Mouse (Mus musculus) heart, embryonic 13.5 days (tissue): ENCODE results near the gene Zc3h18. TPM values are rescaled to one million over a fixed set of nuclear protein-coding genes. Genes with fewer than 3 reads are reported as not detected.
A peak's percentile ranks its signal among the peaks of the same experiment; 100 is the strongest.

ENCODE experiments used
- ATAC-seq: fragments of 200-750 bp; cut with Nextera tagmentation; 2 replicates; pipeline ENCODE4 v1.8.0; 2017; ENCODE audit warnings: moderate TSS enrichment; ENCODE audit not compliant: insufficient number of reproducible peaks, low FRiP score, low TSS enrichment; ENCODE audit errors: extremely low read depth
- H3K27ac ChIP-seq: fragments of 300-500 bp; sonication (generic); replicated peaks from 2 replicates; pipeline ENCODE4 v1.5.1; 2015; ENCODE audit warnings: moderate library complexity, mild to moderate bottlenecking, inconsistent platforms
- H3K27me3 ChIP-seq: fragments of 300-500 bp; sonication (generic); replicated peaks from 2 replicates; pipeline ENCODE4 v1.6.1; 2015; ENCODE audit warnings: mild to moderate bottlenecking, inconsistent platforms
- H3K36me3 ChIP-seq: fragments of 300-500 bp; sonication (generic); 2 replicates; pipeline ENCODE4 v1.6.1; 2015; ENCODE audit warnings: mild to moderate bottlenecking, inconsistent platforms
- H3K4me1 ChIP-seq: fragments of 300-500 bp; sonication (generic); 2 replicates; pipeline ENCODE4 v1.6.1; 2015; ENCODE audit warnings: inconsistent platforms
- H3K4me2 ChIP-seq: fragments of 300-500 bp; sonication (generic); 2 replicates; pipeline ENCODE4 v1.6.1; 2015; ENCODE audit warnings: inconsistent platforms, mild to moderate bottlenecking, moderate library complexity
- H3K4me3 ChIP-seq: fragments of 300-500 bp; sonication (generic); 2 replicates; pipeline ENCODE4 v1.5.1; 2015; ENCODE audit warnings: moderate library complexity, mild to moderate bottlenecking, inconsistent platforms
- H3K9ac ChIP-seq: fragments of 300-500 bp; sonication (generic); 2 replicates; pipeline ENCODE4 v1.6.1; 2015; ENCODE audit warnings: inconsistent platforms, mild to moderate bottlenecking, moderate library complexity
- H3K9me3 ChIP-seq: fragments of 300-500 bp; sonication (generic); 2 replicates; pipeline ENCODE4 v1.6.1; 2016; ENCODE audit warnings: inconsistent platforms
- WGBS: fragments of 180-500 bp; shearing (Covaris S2); methylation state at CpG from one replicate; pipeline ENCODE4 v1.1.7; 2015; ENCODE audit warnings: mixed read lengths; 5-methylcytosine and 5-hydroxymethylcytosine counted together
- polyA plus RNA-seq: library from polyadenylated mRNA; unstranded; fragments of >200 nt; fragmentation: Nextera tagmentation; extraction: Ambion mirVana; gene quantifications from 2 replicates; pipeline ENCODE4 v1.2.1, GENCODE M21; 2015

Zc3h18 gene
- polyA plus RNA-seq, 1 experiment from 2014 or later: 31.1 TPM

DNA sequence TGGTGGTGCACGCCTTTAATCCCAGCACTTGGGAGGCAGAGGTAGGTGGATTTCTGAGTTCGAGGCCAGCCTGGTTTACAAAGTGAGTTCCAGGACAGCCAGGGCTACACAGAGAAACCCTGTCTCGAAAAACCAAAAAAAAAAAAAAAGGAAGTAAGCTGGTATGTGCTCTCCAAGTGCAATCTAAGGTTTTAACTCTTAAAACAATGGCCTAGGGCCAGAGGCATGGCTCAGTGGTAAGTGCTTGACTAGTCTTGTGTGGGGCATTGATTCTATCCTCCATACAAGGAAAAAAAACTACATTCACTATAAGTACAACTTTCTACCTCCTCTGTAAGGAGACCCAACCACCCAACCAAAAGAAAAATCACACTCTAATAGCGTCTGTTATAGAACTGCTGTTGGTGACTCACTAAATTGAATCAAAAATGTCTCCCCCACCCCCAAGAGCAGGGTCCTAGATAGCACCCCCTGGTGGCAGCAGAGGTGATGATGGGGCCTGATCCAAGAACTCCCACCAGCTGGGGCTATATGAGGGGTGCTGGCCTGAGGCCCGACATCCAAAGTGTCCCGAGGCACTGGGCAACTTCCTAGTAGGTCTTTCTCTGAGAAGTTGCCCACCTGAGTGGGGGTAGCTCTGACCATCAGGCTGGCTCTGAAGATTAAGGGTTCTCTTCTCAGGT lies 83.0 kb downstream of the Zc3h18 start:
- Histone ChIP-seq H3K4me2 (peak overlapping the region; percentile 76), H3K27ac (no peak overlapping the region), H3K36me3 (no peaks in the 10 kb centered on the region), H3K27me3 (peaks cover 66% of the 10 kb centered on the region), H3K4me3 (no peak overlapping the region), H3K9me3 (no peaks in the 10 kb centered on the region), H3K4me1 (peaks cover 60% of the 10 kb centered on the region), H3K9ac (no peak overlapping the region; the same call in 1 of the 2 replicates)
- WGBS: 54% methylated on average over 6 of the region's 6 CpGs
- no peak for ATAC-seq

DNA sequence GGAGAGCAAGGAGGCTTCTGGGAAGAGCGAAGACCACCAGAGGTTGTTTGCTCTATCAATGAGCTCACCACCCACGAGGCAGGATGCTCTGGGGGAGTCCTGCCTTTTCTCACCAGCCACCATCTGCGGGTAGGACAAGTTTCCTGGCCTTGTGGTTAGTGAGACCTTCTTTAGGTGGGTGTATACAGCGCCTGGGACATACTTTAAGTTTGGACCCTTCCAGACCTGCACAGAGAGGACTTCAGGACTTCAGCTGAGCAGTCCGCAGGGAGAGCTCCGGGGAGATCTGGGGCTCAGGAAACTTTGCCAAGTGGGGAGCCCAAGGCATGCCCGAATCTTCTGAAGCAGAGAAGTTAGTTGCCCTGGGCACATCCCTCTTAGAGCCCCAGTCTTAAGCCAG lies 83.6 kb downstream of the Zc3h18 start:
- H3K4me2 ChIP-seq: peak overlapping the region; percentile 76
- no peak for ATAC-seq
- H3K27ac ChIP-seq: no peak overlapping the region
- WGBS: 32% methylated on average over 7 of the region's 7 CpGs
- peak overlapping the region; percentile 52 for H3K4me3 ChIP-seq
- peaks cover 66% of the 10 kb centered on the region for H3K27me3 ChIP-seq
- peaks cover under 1% of the 10 kb centered on the region; the same call in 1 of the 2 replicates for H3K36me3 ChIP-seq
- peaks cover 67% of the 10 kb centered on the region for H3K4me1 ChIP-seq
- H3K9ac ChIP-seq: peak overlapping the region; percentile 77
- H3K9me3 ChIP-seq: no peaks in the 10 kb centered on the region

DNA sequence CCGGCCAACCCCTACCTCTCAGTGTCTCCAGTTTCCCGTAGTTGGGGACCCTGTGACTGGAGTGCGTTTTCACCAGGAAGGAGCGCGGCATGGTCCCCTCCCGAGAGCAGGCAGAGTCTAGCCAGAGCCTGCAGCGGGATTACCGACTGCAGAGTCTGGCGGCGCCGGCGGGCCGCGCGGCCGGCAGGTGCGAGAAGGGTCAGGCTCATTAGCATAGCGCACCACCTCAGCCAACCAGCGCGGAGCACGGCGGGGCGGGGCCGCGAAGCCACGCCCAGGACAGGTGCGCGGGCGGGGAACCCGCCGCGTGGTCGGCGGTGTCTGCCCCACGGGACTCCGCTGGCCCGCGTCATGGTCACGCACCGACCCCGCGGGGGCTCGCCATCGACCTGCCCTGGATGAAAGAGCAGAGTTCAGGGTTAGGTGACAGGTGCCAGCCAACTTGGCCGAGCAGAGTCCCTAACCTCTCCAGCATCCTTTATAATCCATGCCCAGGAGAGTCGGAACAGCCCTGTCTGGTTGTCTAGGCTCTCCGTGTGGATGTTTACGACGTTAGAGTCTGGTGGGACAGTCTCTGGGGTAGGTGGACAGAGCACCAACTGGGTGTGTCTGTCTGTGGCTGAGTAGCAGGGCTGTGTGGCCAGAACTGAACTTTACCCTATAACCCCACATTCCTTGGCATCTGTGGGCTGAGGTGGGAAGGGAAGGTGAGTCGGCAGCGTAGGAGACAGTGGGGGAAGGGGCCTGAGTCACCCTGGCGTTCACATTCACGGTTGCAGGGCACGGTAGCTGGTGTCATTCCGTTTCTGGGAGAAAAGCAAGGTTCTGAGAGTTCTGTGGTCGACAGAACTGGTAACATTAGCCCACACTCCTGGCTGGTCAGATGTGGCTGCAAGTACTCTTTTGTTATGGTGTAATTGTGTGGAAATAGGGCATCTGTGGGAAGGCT lies 84.4 kb downstream of the Zc3h18 start, which contains the start of gene Snai3:
Snai3 (minus strand) TSS at position 210 of the 949 bp plus-strand sequence.
- Histone ChIP-seq H3K4me2 (peak within 1 kb of the TSS; percentile 76), H3K36me3 (peaks cover 8% of the 10 kb centered on the region), H3K9me3 (no peaks in the 10 kb centered on the region), H3K4me1 (peaks cover 69% of the 10 kb centered on the region), H3K27me3 (peaks cover 62% of the 10 kb centered on the region), H3K27ac (no peak within 1 kb of the TSS), H3K9ac (peak within 1 kb of the TSS; percentile 77), H3K4me3 (peak within 1 kb of the TSS; percentile 52)
- peak; percentile 27; the same call in 1 of the 2 replicates for ATAC-seq
- WGBS: 4% methylated on average over 56 of the region's 56 CpGs

DNA sequence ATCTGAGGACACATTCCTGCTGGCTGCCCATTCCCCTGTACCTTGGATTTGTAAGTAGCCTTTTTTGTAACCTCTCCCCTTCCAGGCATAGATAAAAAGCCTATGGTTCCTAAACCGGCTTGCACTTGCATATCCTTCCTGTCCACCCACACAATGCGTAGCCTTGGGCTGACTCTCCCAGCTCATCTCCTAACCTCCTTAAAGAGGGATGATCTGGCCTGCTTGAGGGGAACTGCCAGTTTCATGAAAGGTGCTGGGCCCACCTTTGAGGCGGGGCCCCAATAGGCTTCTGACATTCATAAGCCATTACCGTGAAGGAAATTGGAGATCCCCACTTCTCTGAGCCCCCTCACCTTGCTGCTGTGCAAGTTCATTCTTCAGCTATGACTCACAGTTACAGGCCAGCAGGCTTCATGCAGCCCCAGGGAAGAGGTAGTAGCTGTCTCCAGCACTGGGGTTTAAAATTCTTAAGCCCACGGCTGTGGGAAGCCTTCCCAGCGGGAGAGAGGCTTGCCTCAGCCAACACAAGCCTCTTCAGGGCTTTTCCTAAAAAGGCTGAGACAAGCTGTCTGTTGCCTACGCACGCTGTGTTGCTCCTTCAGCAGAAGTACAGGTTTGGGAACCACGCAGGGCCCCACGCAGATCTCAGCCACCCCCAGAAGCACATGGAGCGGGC lies 85.2 kb downstream of the Zc3h18 start:
- Histone ChIP-seq H3K27me3 (peaks cover 59% of the 10 kb centered on the region), H3K4me3 (no peak overlapping the region), H3K4me1 (peaks cover 69% of the 10 kb centered on the region), H3K9me3 (no peaks in the 10 kb centered on the region), H3K27ac (no peak overlapping the region), H3K9ac (0 out of 2 replicates have a peak overlapping the region, but pooled peaks have one; percentile 21), H3K4me2 (no peak overlapping the region), H3K36me3 (peaks cover 16% of the 10 kb centered on the region)
- ATAC-seq: no peak
- 62% methylated on average over 11 of the region's 11 CpGs for WGBS

DNA sequence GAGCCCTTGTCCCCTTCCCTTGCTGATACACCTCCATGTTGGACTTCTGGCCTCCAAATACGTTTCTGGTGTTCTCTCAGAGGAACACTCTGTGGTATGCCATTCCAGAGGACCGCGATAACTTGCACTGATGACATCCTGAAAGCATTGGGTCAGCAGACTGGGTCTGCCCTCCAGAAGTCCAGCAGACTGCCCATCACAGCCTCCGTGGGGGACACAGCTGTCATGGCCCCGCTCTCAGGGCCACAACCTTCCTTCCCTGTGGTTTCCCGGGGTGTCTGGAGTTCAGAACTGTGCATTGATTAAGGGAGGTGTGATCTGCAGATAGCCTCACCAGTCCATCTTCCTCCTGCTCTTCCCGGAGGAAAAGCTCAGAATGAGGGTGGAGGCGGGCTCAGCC lies 86.1 kb downstream of the Zc3h18 start:
- Histone ChIP-seq H3K27me3 (peaks cover 50% of the 10 kb centered on the region), H3K4me3 (no peak overlapping the region), H3K4me1 (peaks cover 63% of the 10 kb centered on the region), H3K9me3 (no peaks in the 10 kb centered on the region), H3K4me2 (no peak overlapping the region), H3K9ac (no peak overlapping the region), H3K36me3 (peaks cover 25% of the 10 kb centered on the region), H3K27ac (no peak overlapping the region)
- ATAC-seq: no peak
- 60% methylated on average over 8 of the region's 8 CpGs for WGBS

DNA sequence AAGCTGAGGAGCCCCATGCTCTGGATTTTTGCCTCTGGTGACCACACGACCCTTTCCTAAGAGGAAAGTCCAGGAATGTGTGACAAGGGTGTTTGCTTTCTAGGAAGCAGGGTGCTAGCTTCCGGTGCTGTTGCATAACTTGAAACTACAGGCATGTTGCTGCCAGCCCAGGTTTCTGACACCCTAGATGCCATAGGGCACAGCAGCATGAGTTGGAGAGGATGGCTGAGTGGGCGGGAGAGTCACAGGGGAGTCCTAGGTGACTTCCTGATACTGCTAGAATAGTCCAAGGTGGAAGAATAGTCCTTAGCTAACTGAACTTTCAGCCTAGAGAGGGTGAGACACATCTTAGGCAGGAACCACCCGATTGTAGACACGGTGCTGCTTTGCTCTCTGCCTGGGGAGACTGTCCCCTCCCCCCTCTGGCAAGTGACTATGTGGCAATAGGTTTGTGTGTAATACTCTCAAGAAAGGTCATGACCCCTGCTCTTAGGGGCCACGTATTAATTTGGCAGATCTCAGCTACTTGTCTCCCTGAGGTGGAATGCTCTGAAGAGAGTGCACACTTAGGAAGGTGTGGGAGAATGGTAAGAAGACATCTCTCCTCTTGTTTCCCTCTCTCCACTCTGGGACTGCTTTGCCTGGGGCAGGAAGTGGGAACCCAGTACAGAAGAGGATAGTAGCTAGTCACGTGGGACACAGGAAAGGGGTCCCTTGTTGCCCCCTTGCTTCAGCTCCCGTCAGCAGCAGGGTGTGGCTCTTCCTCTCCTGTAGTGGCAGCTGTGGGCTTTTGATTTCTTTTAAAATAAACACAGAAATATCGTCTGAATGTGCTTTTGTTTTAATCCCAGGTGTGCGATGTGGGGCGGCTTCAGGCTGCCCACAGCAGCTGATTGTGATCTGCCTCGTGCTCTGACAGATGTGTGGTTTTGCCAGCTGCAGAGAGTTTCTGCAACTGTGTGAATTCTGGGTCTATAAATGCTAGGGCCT lies 87.5 kb downstream of the Zc3h18 start:
- 41% methylated on average over 12 of the region's 12 CpGs for WGBS
- no peak for ATAC-seq

DNA sequence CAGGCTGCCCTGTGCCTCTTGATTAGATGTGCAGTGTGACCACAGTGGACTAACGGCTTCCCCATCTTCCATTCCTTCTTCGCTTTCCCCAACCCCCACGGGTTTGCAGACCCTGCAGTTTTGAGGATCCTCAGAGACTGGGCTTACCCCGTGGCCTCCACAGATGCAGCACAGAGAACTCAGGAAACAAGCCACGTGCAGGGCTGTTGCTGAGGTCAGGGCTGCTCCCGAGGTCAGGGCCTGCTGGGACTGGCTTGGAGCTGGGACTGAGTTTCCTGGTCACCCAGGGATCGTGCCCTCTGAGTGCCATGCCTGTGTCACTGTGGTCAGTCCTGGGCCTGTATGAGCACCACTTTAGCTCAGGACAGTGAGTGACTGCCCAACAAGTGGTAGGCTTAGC lies 88.6 kb downstream of the Zc3h18 start:
- Histone ChIP-seq H3K27me3 (peaks cover 26% of the 10 kb centered on the region), H3K27ac (no peak overlapping the region), H3K36me3 (peaks cover 50% of the 10 kb centered on the region), H3K4me2 (no peak overlapping the region), H3K4me3 (no peak overlapping the region), H3K4me1 (peaks cover 52% of the 10 kb centered on the region), H3K9ac (no peak overlapping the region), H3K9me3 (no peaks in the 10 kb centered on the region)
- 59% methylated on average over 7 of the region's 7 CpGs for WGBS
- no peak for ATAC-seq

More for the DNA sequence above, 87.5 kb downstream of the Zc3h18 start:
- Histone ChIP-seq H3K9ac (peak overlapping the region; percentile 50; the same call in 1 of the 2 replicates), H3K4me1 (peaks cover 60% of the 10 kb centered on the region), H3K27me3 (peaks cover 35% of the 10 kb centered on the region), H3K4me2 (no peak overlapping the region), H3K4me3 (no peak overlapping the region), H3K36me3 (peaks cover 40% of the 10 kb centered on the region), H3K27ac (no peak overlapping the region), H3K9me3 (no peaks in the 10 kb centered on the region)

Other genes with a start within 250 kb of the Zc3h18 start
- gene Zfpm1, start 94.5 kb upstream of the Zc3h18 start, polyA plus RNA-seq: 3.8 TPM in 2 replicates
- not detected in 2 replicates for gene Trhr2, start 15.9 kb upstream of the Zc3h18 start, polyA plus RNA-seq
- gene Il17c, start 45.4 kb downstream of the Zc3h18 start, polyA plus RNA-seq: not detected in 2 replicates
- gene Cyba, start 56.3 kb downstream of the Zc3h18 start, polyA plus RNA-seq: 170 and 202 TPM in 2 replicates
- gene Mvd, start 66.8 kb downstream of the Zc3h18 start, polyA plus RNA-seq: 19.7 and 21.8 TPM in 2 replicates
- gene Snai3, start 84.1 kb downstream of the Zc3h18 start, polyA plus RNA-seq: 2.4 and 3.1 TPM in 2 replicates
- 33.2 and 42.0 TPM in 2 replicates for gene Rnf166, start 99.5 kb downstream of the Zc3h18 start, polyA plus RNA-seq
- gene Ctu2, start 99.5 kb downstream of the Zc3h18 start, polyA plus RNA-seq: 23.9 and 29.6 TPM in 2 replicates
- gene Piezo1, start 174.7 kb downstream of the Zc3h18 start, polyA plus RNA-seq: 12.9 and 15.4 TPM in 2 replicates
- 31.0 and 34.6 TPM in 2 replicates for gene Cdt1, start 191.4 kb downstream of the Zc3h18 start, polyA plus RNA-seq
- gene Aprt, start 200.3 kb downstream of the Zc3h18 start, polyA plus RNA-seq: 251 and 271 TPM in 2 replicates
- gene Galns, start 234.9 kb downstream of the Zc3h18 start, polyA plus RNA-seq: 11.1 and 11.9 TPM in 2 replicates
- gene Trappc2l, start 235.0 kb downstream of the Zc3h18 start, polyA plus RNA-seq: 55.6 and 74.0 TPM in 2 replicates
- gene Pabpn1l, start 246.1 kb downstream of the Zc3h18 start, polyA plus RNA-seq: not detected in 2 replicates